Mouse (Mus musculus) kidney, postnatal 10 days (tissue): Measurements from ENCODE around the gene Pir.

Experiments used
- DNase-seq: peaks from one replicate; pipeline ENCODE4 v3.0.0; 2021; ENCODE audit warnings: mixed read lengths

Pir gene

GRCm38 (mm10) chrX:164269285-164269761, at the start of gene Pir:
Pir (plus strand) TSS chrX:164269371.
- DNase-seq = peak; percentile 59

- peak; percentile 12 for DNase-seq
These were observed 47.2 kb upstream of the Pir start for GRCm38 (mm10) chrX:164221989-164222388.

- DNase-seq = peak; percentile 14
These were observed 35.8 kb upstream of the Pir start for GRCm38 (mm10) chrX:164233380-164233779.

- no peak for DNase-seq
These were observed 23.5 kb upstream of the Pir start for GRCm38 (mm10) chrX:164245714-164246113.

- DNase-seq = no peak
These were observed 22.4 kb upstream of the Pir start for GRCm38 (mm10) chrX:164246722-164247121.

GRCm38 (mm10) chrX:164256527-164256926, 12.6 kb upstream of the Pir start:
- DNase-seq = no peak

GRCm38 (mm10) chrX:164258057-164258456, 11.1 kb upstream of the Pir start, which contains the start of gene Bmx:
Bmx (minus strand) TSS chrX:164258193.
- no peak for DNase-seq

GRCm38 (mm10) chrX:164258662-164259061, 10.5 kb upstream of the Pir start:
- no peak for DNase-seq

GRCm38 (mm10) chrX:164262286-164262685, 6.9 kb upstream of the Pir start:
- DNase-seq = no peak

- no peak for DNase-seq
These were observed 4.3 kb upstream of the Pir start for GRCm38 (mm10) chrX:164264861-164265260.

GRCm38 (mm10) chrX:164270603-164271002, 1.4 kb downstream of the Pir start:
- DNase-seq = no peak

- DNase-seq = no peak
These were observed 6.4 kb downstream of the Pir start for GRCm38 (mm10) chrX:164275536-164275935.

GRCm38 (mm10) chrX:164280918-164281647, 11.9 kb downstream of the Pir start:
- no peak for DNase-seq

GRCm38 (mm10) chrX:164283808-164284207, 14.6 kb downstream of the Pir start:
- no peak for DNase-seq

- peak; percentile 54 for DNase-seq
These were observed 17.9 kb downstream of the Pir start for GRCm38 (mm10) chrX:164287077-164287476.

GRCm38 (mm10) chrX:164291147-164291546, 22.0 kb downstream of the Pir start:
- no peak for DNase-seq

- peak; percentile 8 for DNase-seq
These were observed 37.1 kb downstream of the Pir start for GRCm38 (mm10) chrX:164306250-164306649.

- DNase-seq = no peak
These were observed 44.7 kb downstream of the Pir start for GRCm38 (mm10) chrX:164313876-164314275.

- DNase-seq = no peak
These were observed 49.4 kb downstream of the Pir start for GRCm38 (mm10) chrX:164318554-164318953.

GRCm38 (mm10) chrX:164320031-164320430, 50.9 kb downstream of the Pir start:
- no peak for DNase-seq

GRCm38 (mm10) chrX:164322492-164322891, 53.3 kb downstream of the Pir start:
- no peak for DNase-seq

GRCm38 (mm10) chrX:164323391-164323913, 54.3 kb downstream of the Pir start:
- DNase-seq = no peak

GRCm38 (mm10) chrX:164330351-164330750, 61.2 kb downstream of the Pir start:
- no peak for DNase-seq

- no peak for DNase-seq
These were observed 61.6 kb downstream of the Pir start for GRCm38 (mm10) chrX:164330766-164331165.

- no peak for DNase-seq
These were observed 69.4 kb downstream of the Pir start for GRCm38 (mm10) chrX:164338591-164338990.
